Mouse (Mus musculus): ENCODE results near the gene Kdm8. TPM values are rescaled to one million over a fixed set of nuclear protein-coding genes. Genes with fewer than 3 reads are reported as not detected.

Kdm8 gene
- total and polyA plus RNA-seq, 3 experiments: 3.2 to 4.7 (median 4.2) TPM

GRCm38 (mm10) chr7:125453671-125454070 is 9.2 kb downstream of the Kdm8 start:
- DNase-seq: no peak

- no peak for DNase-seq
Observed at GRCm38 (mm10) chr7:125462200-125462599, 17.7 kb downstream of the Kdm8 start.

GRCm38 (mm10) chr7:125469937-125470336 is 25.5 kb downstream of the Kdm8 start:
- peak; percentile 73 for DNase-seq

GRCm38 (mm10) chr7:125470901-125471300 is 26.4 kb downstream of the Kdm8 start:
- no peak for DNase-seq

- DNase-seq: peak; percentile 81
Observed at GRCm38 (mm10) chr7:125471991-125472741, 27.7 kb downstream of the Kdm8 start.

GRCm38 (mm10) chr7:125474535-125474934 is 30.1 kb downstream of the Kdm8 start:
- DNase-seq: no peak

GRCm38 (mm10) chr7:125475601-125476251 is 31.2 kb downstream of the Kdm8 start:
- no peak for DNase-seq

- peak; percentile 72 for DNase-seq
Observed at GRCm38 (mm10) chr7:125478391-125478984, 34.0 kb downstream of the Kdm8 start.

- no peak for DNase-seq
Observed at GRCm38 (mm10) chr7:125480518-125480917, 36.0 kb downstream of the Kdm8 start.

GRCm38 (mm10) chr7:125482339-125482738 is 37.9 kb downstream of the Kdm8 start:
- DNase-seq: no peak

- DNase-seq: peak; percentile 65
Observed at GRCm38 (mm10) chr7:125482886-125483285, 38.4 kb downstream of the Kdm8 start.

GRCm38 (mm10) chr7:125484791-125485190 is 40.3 kb downstream of the Kdm8 start:
- peak; percentile 55 for DNase-seq

GRCm38 (mm10) chr7:125486121-125486630 is 41.7 kb downstream of the Kdm8 start:
- no peak for DNase-seq

GRCm38 (mm10) chr7:125487126-125487525 is 42.6 kb downstream of the Kdm8 start:
- no peak for DNase-seq

- DNase-seq: no peak
Observed at GRCm38 (mm10) chr7:125488706-125489105, 44.2 kb downstream of the Kdm8 start.

- DNase-seq: no peak
Observed at GRCm38 (mm10) chr7:125489636-125490035, 45.2 kb downstream of the Kdm8 start.

GRCm38 (mm10) chr7:125490947-125491735 is 46.7 kb downstream of the Kdm8 start, which contains the start of gene Nsmce1:
Gene Nsmce1 (minus strand): TSS chr7:125491596.
- peak; percentile 96 for DNase-seq

GRCm38 (mm10) chr7:125491760-125492159 is 47.3 kb downstream of the Kdm8 start:
- DNase-seq: no peak

GRCm38 (mm10) chr7:125492551-125492950 is 48.1 kb downstream of the Kdm8 start:
- DNase-seq: no peak

- no peak for DNase-seq
Observed at GRCm38 (mm10) chr7:125495864-125496440, 51.5 kb downstream of the Kdm8 start.

Data from adrenal gland, adult 2 months (tissue).